Mouse (Mus musculus): Measurements from ENCODE around the gene Utp3. TPM values are rescaled to one million over a fixed set of nuclear protein-coding genes. Genes with fewer than 3 reads are reported as not detected.
"Not testable (repeated sequence)": the region's sequence is repeated elsewhere in the genome, so short reads cannot be mapped to it uniquely, and the experiment has no call there.

Gene Utp3
- 80.2 and 84.7 TPM in 2 replicates for polyA plus RNA-seq (2016; fragmentation: Nextera tagmentation; extraction: Ambion mirVana)

DNA sequence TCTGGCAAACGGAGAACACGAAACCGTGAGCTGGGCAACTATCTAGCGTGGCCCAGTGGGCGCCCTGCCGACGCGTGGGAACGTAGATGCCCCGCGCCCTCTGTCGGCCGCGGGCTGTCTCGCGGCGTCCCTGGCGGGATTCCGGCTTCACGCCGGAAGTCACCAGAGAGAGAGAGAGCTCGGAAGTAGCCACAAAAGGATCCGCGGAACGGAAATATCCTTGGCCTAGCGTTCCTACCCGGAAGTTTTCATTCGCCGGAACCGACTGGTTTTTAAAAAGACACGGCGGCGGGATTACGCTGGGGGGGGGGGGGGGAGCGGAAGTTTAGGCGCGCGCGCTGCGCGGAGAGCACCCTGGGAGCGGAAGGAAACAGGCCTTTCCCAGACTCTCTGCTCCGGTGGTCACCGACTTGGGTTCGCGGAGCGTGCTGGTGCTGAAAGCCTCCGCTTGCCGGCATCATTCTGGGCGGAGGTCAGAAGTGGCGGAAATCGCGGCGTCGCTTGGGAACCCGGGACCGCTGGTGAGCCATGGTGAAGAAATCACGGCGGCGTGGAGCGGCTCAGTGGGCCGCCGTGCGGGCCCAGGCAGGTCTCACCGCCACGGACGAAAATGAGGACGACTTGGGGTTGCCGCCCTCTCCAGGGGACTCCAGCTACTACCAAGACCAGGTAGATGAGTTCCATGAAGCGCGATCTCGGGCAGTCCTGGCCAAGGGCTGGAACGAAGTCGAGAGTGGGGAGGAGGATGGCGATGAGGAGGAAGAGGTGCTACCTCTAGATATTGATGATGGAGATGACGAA lies at the start of gene Utp3:
Utp3 (plus strand) TSS at position 377 of the 801 bp plus-strand sequence.
- peak within 1 kb of the TSS; percentile 92 for H3K4me3 ChIP-seq
- peaks cover 29% of the 10 kb centered on the region for H3K36me3 ChIP-seq
- H3K4me1 ChIP-seq = peaks cover 13% of the 10 kb centered on the region
- H3K27me3 ChIP-seq (ENCODE audit: low read depth, poor library complexity, severe bottlenecking) = no peaks in the 10 kb centered on the region
- H3K27ac ChIP-seq = peak within 1 kb of the TSS; percentile 94
- H3K9me3 ChIP-seq (replicated peaks) = no peaks in the 10 kb centered on the region
- peak; percentile 94 for DNase-seq (ENCODE audit: low spot score)
- under 1% methylated on average over 73 of the region's 76 CpGs for WGBS

DNA sequence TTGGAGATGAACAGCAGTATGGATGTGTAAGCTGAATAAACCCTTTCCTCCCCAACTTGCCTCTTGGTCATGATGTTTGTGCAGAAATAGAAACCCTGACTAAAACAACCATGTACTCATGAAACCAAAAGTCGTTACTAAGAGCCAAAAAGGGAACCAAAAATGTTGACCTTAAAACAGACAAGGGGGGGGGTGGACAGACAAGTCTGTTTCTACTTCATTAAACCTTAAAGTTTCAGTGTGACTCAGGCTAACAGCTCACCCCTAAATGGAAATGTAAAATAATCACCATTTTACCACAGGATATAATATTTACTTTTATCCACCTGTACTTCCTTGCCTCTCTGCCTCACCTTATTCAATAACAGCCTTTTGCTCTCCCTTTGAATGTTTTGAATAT lies 45.7 kb upstream of the Utp3 start:
- Histone ChIP-seq H3K27me3 (ENCODE audit: low read depth, poor library complexity, severe bottlenecking) (no peaks in the 10 kb centered on the region), H3K4me1 (no peaks in the 10 kb centered on the region), H3K36me3 (no peaks in the 10 kb centered on the region), H3K4me3 (no peak overlapping the region), H3K27ac (no peak overlapping the region), H3K9me3 (replicated peaks) (no peaks in the 10 kb centered on the region)
- DNase-seq (ENCODE audit: low spot score) = no peak
- WGBS = 82% methylated on average over 1 of the region's 1 CpGs

- no peak overlapping the region for H3K4me3 ChIP-seq
- no peak overlapping the region for H3K27ac ChIP-seq
- DNase-seq (ENCODE audit: low spot score) = no peak
- WGBS = 84% methylated on average over 1 of the region's 1 CpGs
- no peaks in the 10 kb centered on the region for H3K4me1 ChIP-seq
- no peaks in the 10 kb centered on the region for H3K36me3 ChIP-seq
- H3K9me3 ChIP-seq (replicated peaks) = no peaks in the 10 kb centered on the region
- H3K27me3 ChIP-seq (ENCODE audit: low read depth, poor library complexity, severe bottlenecking) = no peaks in the 10 kb centered on the region
Measured at GRCm38 (mm10) chr5:88508990-88509389, 45.3 kb upstream of the Utp3 start.

GRCm38 (mm10) chr5:88519232-88519631 lies 35.0 kb upstream of the Utp3 start:
- H3K36me3 ChIP-seq = no peaks in the 10 kb centered on the region
- H3K27ac ChIP-seq = no peak overlapping the region
- 11% methylated on average over 2 of the region's 2 CpGs for WGBS
- H3K4me3 ChIP-seq = no peak overlapping the region
- H3K4me1 ChIP-seq = no peaks in the 10 kb centered on the region
- no peaks in the 10 kb centered on the region for H3K27me3 ChIP-seq (ENCODE audit: low read depth, poor library complexity, severe bottlenecking)
- H3K9me3 ChIP-seq (replicated peaks) = no peaks in the 10 kb centered on the region
- no peak for DNase-seq (ENCODE audit: low spot score)

DNA sequence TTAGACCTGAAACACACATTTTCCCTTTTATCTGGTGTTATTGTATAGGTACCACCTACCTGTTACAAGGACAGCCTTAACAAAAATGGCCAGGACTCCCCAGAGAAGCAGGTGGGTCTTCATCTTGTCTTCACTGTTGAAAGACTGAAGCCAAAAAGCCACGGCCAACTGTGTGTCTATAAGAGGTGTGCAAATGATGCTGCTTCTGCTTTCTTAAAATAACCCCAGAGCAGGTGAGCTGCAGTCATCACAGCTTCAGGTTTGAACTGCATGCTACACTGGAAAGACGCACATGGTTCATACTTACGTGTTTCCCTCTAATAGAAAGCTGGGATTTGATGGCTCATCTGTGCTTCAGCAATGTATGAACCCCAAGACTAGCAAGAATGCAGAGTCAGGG lies 26.6 kb upstream of the Utp3 start, which contains the start of gene Jchain:
Jchain (minus strand) TSS at position 235 of the 400 bp plus-strand sequence.
- Histone ChIP-seq H3K4me3 (no peak within 1 kb of the TSS), H3K27me3 (ENCODE audit: low read depth, poor library complexity, severe bottlenecking) (no peaks in the 10 kb centered on the region), H3K4me1 (no peaks in the 10 kb centered on the region), H3K36me3 (no peaks in the 10 kb centered on the region), H3K9me3 (replicated peaks) (no peaks in the 10 kb centered on the region), H3K27ac (no peak within 1 kb of the TSS)
- no peak for DNase-seq (ENCODE audit: low spot score)
- 88% methylated on average over 3 of the region's 3 CpGs for WGBS

DNA sequence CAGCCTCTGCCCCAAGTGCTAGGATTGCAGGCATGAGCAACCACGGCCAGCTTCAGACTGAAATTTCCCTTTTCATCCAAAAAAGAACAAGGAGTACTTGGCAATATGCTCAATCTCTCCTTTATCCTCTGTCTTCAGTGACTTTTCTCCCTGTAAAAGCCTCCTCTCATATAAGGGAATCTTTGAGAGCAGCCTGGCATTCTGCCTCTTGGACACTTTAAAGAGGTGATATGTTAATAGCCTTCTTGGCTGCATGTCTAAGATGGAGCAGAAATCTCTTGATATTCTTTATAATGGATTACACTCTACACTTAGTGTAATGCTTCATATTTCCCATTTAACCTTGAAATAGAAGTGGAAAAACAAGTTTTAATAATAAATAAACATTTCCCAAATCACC lies 23.4 kb upstream of the Utp3 start:
- no peak for DNase-seq (ENCODE audit: low spot score)
- Histone ChIP-seq H3K27me3 (ENCODE audit: low read depth, poor library complexity, severe bottlenecking) (no peaks in the 10 kb centered on the region), H3K4me1 (no peaks in the 10 kb centered on the region), H3K36me3 (no peaks in the 10 kb centered on the region), H3K9me3 (replicated peaks) (no peaks in the 10 kb centered on the region), H3K27ac (no peak overlapping the region), H3K4me3 (no peak overlapping the region)
- 76% methylated on average over 1 of the region's 1 CpGs for WGBS

DNA sequence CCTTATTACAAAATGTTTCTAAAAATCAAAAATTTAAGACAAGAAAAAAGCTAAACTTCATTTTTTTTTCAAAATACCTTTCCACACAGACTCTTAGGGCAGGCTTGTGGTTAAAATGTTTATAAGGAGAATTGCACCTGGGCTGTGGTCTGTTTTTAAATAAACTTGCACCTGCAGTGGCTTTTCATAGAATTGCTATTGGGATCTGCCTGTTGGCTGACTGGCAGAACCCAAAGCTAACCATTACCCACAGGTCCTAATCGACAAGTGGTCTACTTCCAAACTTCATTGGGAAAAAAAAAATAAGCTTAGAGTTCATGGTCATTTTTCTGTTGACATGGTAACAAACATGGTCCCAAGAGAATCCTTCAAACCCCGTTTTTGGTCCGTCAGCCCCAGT lies 19.6 kb upstream of the Utp3 start:
- Histone ChIP-seq H3K9me3 (replicated peaks) (no peaks in the 10 kb centered on the region), H3K36me3 (no peaks in the 10 kb centered on the region), H3K27me3 (ENCODE audit: low read depth, poor library complexity, severe bottlenecking) (no peaks in the 10 kb centered on the region), H3K27ac (no peak overlapping the region), H3K4me1 (peaks cover 17% of the 10 kb centered on the region), H3K4me3 (no peak overlapping the region)
- DNase-seq (ENCODE audit: low spot score) = no peak
- 84% methylated on average over 3 of the region's 3 CpGs for WGBS

GRCm38 (mm10) chr5:88540845-88541244 lies 13.4 kb upstream of the Utp3 start:
- DNase-seq (ENCODE audit: low spot score) = no peak
- Histone ChIP-seq H3K4me3 (no peak overlapping the region), H3K27me3 (ENCODE audit: low read depth, poor library complexity, severe bottlenecking) (no peaks in the 10 kb centered on the region), H3K36me3 (no peaks in the 10 kb centered on the region), H3K4me1 (peaks cover 17% of the 10 kb centered on the region), H3K9me3 (replicated peaks) (no peaks in the 10 kb centered on the region), H3K27ac (no peak overlapping the region)

GRCm38 (mm10) chr5:88542651-88543282 lies 11.5 kb upstream of the Utp3 start:
- no peaks in the 10 kb centered on the region for H3K9me3 ChIP-seq (replicated peaks)
- H3K36me3 ChIP-seq = no peaks in the 10 kb centered on the region
- H3K4me1 ChIP-seq = peaks cover 3% of the 10 kb centered on the region
- H3K27me3 ChIP-seq (ENCODE audit: low read depth, poor library complexity, severe bottlenecking) = no peaks in the 10 kb centered on the region
- no peak overlapping the region for H3K4me3 ChIP-seq
- H3K27ac ChIP-seq = no peak overlapping the region
- WGBS = 65% methylated on average over 5 of the region's 5 CpGs
- DNase-seq (ENCODE audit: low spot score) = no peak

- not testable (repeated sequence) for H3K4me3 ChIP-seq; H3K36me3 ChIP-seq; H3K4me1 ChIP-seq; H3K27ac ChIP-seq; H3K27me3 ChIP-seq (ENCODE audit: low read depth, poor library complexity, severe bottlenecking); H3K9me3 ChIP-seq (replicated peaks); DNase-seq (ENCODE audit: low spot score)
- 91% methylated on average over 1 of the region's 1 CpGs for WGBS
Measured at GRCm38 (mm10) chr5:88544411-88544810, 9.9 kb upstream of the Utp3 start.

GRCm38 (mm10) chr5:88545536-88545935 lies 8.7 kb upstream of the Utp3 start:
- Histone ChIP-seq H3K4me1 (no peaks in the 10 kb centered on the region), H3K27me3 (ENCODE audit: low read depth, poor library complexity, severe bottlenecking) (no peaks in the 10 kb centered on the region), H3K36me3 (no peaks in the 10 kb centered on the region), H3K9me3 (replicated peaks) (no peaks in the 10 kb centered on the region), H3K4me3 (no peak overlapping the region), H3K27ac (no peak overlapping the region)
- 87% methylated on average over 7 of the region's 7 CpGs for WGBS
- no peak for DNase-seq (ENCODE audit: low spot score)

- H3K4me3 ChIP-seq = peak overlapping the region; percentile 92
- 9% methylated on average over 29 of the region's 29 CpGs for WGBS
- DNase-seq (ENCODE audit: low spot score) = no peak
- peak overlapping the region; percentile 94 for H3K27ac ChIP-seq
- peaks cover 29% of the 10 kb centered on the region for H3K36me3 ChIP-seq
- H3K4me1 ChIP-seq = peaks cover 13% of the 10 kb centered on the region
- H3K27me3 ChIP-seq (ENCODE audit: low read depth, poor library complexity, severe bottlenecking) = no peaks in the 10 kb centered on the region
- no peaks in the 10 kb centered on the region for H3K9me3 ChIP-seq (replicated peaks)
Measured at GRCm38 (mm10) chr5:88553271-88554085, 784 bp upstream of the Utp3 start.

DNA sequence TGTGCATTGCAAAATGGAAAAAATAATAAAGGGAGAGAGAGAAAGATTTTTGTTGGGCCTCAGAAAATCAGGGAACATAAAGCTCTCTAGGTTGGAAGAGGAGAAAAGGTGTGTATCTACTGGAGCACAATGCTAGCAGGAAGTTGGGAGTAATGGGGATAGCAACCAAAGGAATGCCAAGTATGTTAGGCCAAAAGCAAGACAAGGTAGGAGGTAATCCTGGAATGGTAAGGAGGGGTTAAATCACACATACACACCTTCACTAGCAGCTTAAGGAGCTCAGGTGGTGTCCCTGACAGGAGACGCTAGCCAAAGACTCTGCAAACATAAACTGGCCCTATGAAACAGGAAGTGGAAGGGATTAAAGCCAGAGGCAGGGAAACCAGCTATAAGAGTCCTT lies 4.7 kb downstream of the Utp3 start:
- peaks cover 13% of the 10 kb centered on the region for H3K4me1 ChIP-seq
- H3K36me3 ChIP-seq = peaks cover 29% of the 10 kb centered on the region
- H3K27ac ChIP-seq = no peak overlapping the region
- no peak overlapping the region for H3K4me3 ChIP-seq
- 47% methylated on average over 1 of the region's 1 CpGs for WGBS
- DNase-seq (ENCODE audit: low spot score) = no peak
- no peaks in the 10 kb centered on the region for H3K9me3 ChIP-seq (replicated peaks)
- H3K27me3 ChIP-seq (ENCODE audit: low read depth, poor library complexity, severe bottlenecking) = no peaks in the 10 kb centered on the region

All from limb, embryonic 10.5 days (tissue).